Mouse (Mus musculus): ENCODE results near the gene Gm4133. TPM values are rescaled to one million over a fixed set of nuclear protein-coding genes. Genes with fewer than 3 reads are reported as not detected.
"Not testable (repeated sequence)": the region's sequence is repeated elsewhere in the genome, so short reads cannot be mapped to it uniquely, and the experiment has no call there.

Gm4133 gene
- polyA plus RNA-seq (2014; fragmentation: Nextera tagmentation; extraction: Ambion mirVana): not detected in 2 replicates

DNA sequence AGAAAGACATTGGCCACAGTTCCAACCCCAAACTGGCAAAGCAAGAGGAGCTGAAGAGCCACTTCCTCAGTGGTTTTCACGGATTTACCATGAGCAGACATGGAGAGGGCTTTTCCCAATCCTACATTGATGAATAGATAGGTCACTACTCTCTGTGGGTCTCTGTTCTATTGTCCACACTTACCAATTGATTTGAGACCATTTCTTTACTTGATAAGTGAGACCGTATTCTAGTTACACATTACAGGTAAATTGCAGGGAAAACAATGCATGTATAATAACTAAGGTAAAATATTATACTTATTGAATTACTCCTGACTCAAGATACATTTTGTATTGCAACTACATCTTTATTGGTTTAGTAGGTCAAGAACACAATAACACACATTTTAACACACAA is at the start of gene Gm4133:
Gene Gm4133 (minus strand): TSS at position 101 of the 400 bp plus-strand sequence.
- not testable (repeated sequence) for H3K4me2 ChIP-seq (replicated peaks; ENCODE audit: low read depth, low read length); H3K4me1 ChIP-seq (ENCODE audit: control insufficient read depth, insufficient read depth, low read length); H3K27me3 ChIP-seq (ENCODE audit: control insufficient read depth, insufficient read depth, low read length); H3K4me3 ChIP-seq (ENCODE audit: low read depth, low read length); H3K9me3 ChIP-seq (ENCODE audit: control insufficient read depth, low read depth, low read length); H3K9ac ChIP-seq (replicated peaks; ENCODE audit: low read depth, low read length); H3K36me3 ChIP-seq (ENCODE audit: control insufficient read depth, insufficient read depth, low read length); ATAC-seq (ENCODE audit: insufficient number of reproducible peaks, insufficient read depth, low FRiP score, low read depth); H3K27ac ChIP-seq (ENCODE audit: low read length)
- WGBS: no CpG with 5 or more reads among the region's 2 CpGs

DNA sequence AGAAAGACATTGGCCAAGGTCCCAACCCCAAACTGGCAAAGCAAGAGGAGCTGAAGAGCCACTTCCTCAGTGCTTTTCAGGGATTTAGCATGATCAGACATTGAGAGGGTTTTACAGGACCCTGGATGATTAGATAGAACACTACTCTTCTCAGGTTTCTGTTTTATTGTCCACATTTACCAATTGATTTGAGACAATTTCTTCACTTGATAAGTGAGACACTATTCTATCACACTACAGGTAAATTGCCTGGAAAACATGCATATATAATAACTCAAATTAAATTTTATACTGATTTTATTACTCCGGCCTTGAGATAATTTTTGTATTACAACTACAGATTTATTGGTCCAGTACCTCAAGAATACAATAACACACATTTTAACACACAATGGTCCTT is 41.4 kb upstream of the Gm4133 start, which contains the start of gene Gm5728:
Gene Gm5728 (minus strand): TSS at position 101 of the 400 bp plus-strand sequence.
- not testable (repeated sequence) for H3K9me3 ChIP-seq (ENCODE audit: control insufficient read depth, low read depth, low read length); ATAC-seq (ENCODE audit: insufficient number of reproducible peaks, insufficient read depth, low FRiP score, low read depth); H3K4me2 ChIP-seq (replicated peaks; ENCODE audit: low read depth, low read length); H3K9ac ChIP-seq (replicated peaks; ENCODE audit: low read depth, low read length); H3K4me3 ChIP-seq (ENCODE audit: low read depth, low read length); H3K36me3 ChIP-seq (ENCODE audit: control insufficient read depth, insufficient read depth, low read length); H3K27me3 ChIP-seq (ENCODE audit: control insufficient read depth, insufficient read depth, low read length); H3K27ac ChIP-seq (ENCODE audit: low read length); H3K4me1 ChIP-seq (ENCODE audit: control insufficient read depth, insufficient read depth, low read length)
- no CpG with 5 or more reads among the region's 1 CpGs for WGBS

Other genes starting within 250 kb of the Gm4133 start
- gene Vmn1r91, start 234.4 kb downstream of the Gm4133 start, polyA plus RNA-seq (2014; fragmentation: Nextera tagmentation; extraction: Ambion mirVana): not detected in 2 replicates
- gene Gm16442, start 211.5 kb downstream of the Gm4133 start, polyA plus RNA-seq (2014; fragmentation: Nextera tagmentation; extraction: Ambion mirVana): not detected in 2 replicates
- not detected in 2 replicates for gene Vmn1r93, start 195.0 kb downstream of the Gm4133 start, polyA plus RNA-seq (2014; fragmentation: Nextera tagmentation; extraction: Ambion mirVana)
- not detected in 2 replicates for gene Vmn1r94, start 165.7 kb downstream of the Gm4133 start, polyA plus RNA-seq (2014; fragmentation: Nextera tagmentation; extraction: Ambion mirVana)
- not detected in 2 replicates for gene Vmn1r95, start 140.4 kb downstream of the Gm4133 start, polyA plus RNA-seq (2014; fragmentation: Nextera tagmentation; extraction: Ambion mirVana)
- gene Gm6164, start 128.5 kb downstream of the Gm4133 start, polyA plus RNA-seq (2014; fragmentation: Nextera tagmentation; extraction: Ambion mirVana): not detected in 2 replicates
- not detected in 2 replicates for gene Gm4498, start 100.2 kb downstream of the Gm4133 start, polyA plus RNA-seq (2014; fragmentation: Nextera tagmentation; extraction: Ambion mirVana)
- not detected in 2 replicates for gene Gm5890, start 71.2 kb downstream of the Gm4133 start, polyA plus RNA-seq (2014; fragmentation: Nextera tagmentation; extraction: Ambion mirVana)
- not detected in 2 replicates for gene Gm5728, start 41.3 kb upstream of the Gm4133 start, polyA plus RNA-seq (2014; fragmentation: Nextera tagmentation; extraction: Ambion mirVana)
- not detected in 2 replicates for gene Vmn1r100, start 83.9 kb upstream of the Gm4133 start, polyA plus RNA-seq (2014; fragmentation: Nextera tagmentation; extraction: Ambion mirVana)
- not detected in 2 replicates for gene Vmn1r101, start 108.5 kb upstream of the Gm4133 start, polyA plus RNA-seq (2014; fragmentation: Nextera tagmentation; extraction: Ambion mirVana)
- gene Gm10670, start 140.9 kb upstream of the Gm4133 start, polyA plus RNA-seq (2014; fragmentation: Nextera tagmentation; extraction: Ambion mirVana): not detected in 2 replicates
- not detected in 2 replicates for gene Vmn1r103, start 176.5 kb upstream of the Gm4133 start, polyA plus RNA-seq (2014; fragmentation: Nextera tagmentation; extraction: Ambion mirVana)
- gene Vmn1r104, start 199.8 kb upstream of the Gm4133 start, polyA plus RNA-seq (2014; fragmentation: Nextera tagmentation; extraction: Ambion mirVana): not detected in 2 replicates
- gene Gm5726, start 211.7 kb upstream of the Gm4133 start, polyA plus RNA-seq (2014; fragmentation: Nextera tagmentation; extraction: Ambion mirVana): not detected in 2 replicates
- gene Gm4141, start 242.2 kb upstream of the Gm4133 start, polyA plus RNA-seq (2014; fragmentation: Nextera tagmentation; extraction: Ambion mirVana): not detected in 2 replicates

Measured in stomach, embryonic 14.5 days (tissue).